Mouse (Mus musculus) brain, embryonic 18.5 days (tissue): ENCODE measurements at regions not wholly inside any gene's neighbourhood (a gene's known extent, or its start where the extent isn't known, plus 50 kb on each side); places are given as distances from the start of the nearest gene placed in this dataset.
"Not testable (repeated sequence)": the region's sequence is repeated elsewhere in the genome, so short reads cannot be mapped to it uniquely, and the experiment has no call there.

Experiments used
- DNase-seq: peaks from one replicate; pipeline ENCODE4 v3.0.0-alpha.2; 2012; ENCODE audit warnings: low read depth, low spot score

DNA sequence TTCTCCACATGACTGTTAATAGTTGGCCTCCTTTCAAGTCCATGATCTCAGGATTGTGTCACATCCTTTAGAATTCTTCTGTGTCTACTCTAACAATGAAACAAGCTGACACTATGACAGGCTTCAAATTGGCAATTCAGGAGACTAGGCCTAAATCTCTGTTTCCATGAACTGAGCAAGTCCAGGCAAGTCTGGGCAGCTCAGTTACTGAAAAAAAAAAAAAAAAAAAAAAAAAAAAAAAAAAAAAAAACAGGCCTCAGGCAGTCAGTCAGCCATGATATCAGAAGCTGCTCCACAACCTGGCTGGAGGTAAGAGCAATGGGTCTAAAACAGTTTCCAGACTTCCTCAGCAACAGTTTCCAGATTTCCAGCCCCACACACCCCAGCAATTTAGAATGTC lies 475.6 kb downstream of the Inhba start:
- DNase-seq: no peak

DNA sequence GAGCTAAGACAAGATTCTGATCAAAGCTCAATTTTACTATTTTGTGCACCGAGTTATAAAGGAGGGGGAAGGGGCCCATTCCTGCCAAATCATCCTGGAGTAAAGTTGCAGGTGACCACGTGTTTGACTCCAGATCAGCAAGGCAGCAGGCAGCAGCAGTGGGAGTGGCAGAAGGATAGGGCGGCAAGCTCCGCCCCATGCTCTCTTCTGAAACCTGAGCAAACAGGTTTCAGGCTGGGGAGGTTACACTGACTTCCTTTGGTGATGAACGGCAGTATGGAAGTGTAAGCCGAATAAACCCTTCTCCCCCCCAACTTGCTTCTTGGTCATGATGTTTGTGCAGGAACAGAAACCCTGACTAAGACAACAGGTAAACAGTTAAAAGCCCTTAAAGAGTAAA lies 479.0 kb downstream of the Inhba start:
- not testable (repeated sequence) for DNase-seq

DNA sequence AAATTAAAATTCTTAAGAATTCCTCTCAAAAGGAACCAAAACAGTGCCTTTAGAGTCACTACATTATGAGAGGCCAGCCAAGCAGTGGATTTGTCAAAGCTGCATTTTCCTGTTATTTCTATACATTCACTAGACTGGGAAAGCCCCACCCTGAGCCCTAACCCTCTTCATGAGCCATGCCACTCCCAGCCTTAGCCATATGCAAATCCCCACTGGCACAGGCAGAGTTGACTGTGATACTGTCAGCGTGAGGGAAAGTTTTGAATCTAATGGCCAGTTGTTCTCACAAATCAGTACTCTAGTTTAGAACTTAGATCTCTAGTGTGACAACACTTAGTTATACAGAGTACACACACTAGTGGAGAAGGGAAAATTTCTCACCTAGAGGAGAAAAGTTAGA lies 486.4 kb downstream of the Inhba start:
- DNase-seq: no peak

DNA sequence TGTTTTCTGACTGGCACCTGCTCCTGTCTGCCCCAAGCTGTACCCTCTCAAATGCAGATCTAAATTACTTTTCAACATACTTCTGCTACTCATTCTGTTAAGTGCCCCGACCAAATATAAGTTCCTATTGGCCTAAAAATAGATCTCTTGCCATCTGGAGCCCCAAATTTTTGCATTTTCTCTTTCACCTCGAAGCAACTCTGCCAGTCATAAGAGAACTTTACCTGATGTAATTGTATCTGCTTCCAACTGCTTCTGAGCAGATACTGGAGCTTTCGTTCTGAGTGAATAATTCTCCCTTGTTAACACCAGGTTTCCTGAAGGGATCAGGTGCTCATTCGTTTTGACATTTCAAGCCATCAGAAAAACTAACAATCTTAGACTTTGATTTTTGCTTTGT lies 501.2 kb downstream of the Inhba start:
- DNase-seq: no peak

DNA sequence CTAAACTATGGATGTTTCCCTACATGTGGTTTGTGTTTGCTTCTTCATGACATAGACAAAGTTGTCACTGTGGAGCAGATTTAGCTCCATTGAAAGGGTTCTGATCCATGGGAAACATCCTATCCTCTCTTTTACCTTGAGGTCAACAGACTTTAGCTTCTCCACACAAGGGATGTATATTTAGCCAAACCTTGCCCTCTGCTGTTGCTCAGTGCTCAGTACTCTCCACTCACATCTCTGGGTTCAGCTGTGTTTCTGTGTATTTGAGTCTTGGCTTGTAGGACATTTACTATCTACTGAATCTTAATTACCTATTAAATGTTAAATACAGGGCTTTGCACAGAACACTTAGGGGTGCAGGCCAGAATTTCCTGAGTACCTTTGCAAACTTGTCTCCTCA lies 503.5 kb downstream of the Inhba start:
- DNase-seq: no peak

DNA sequence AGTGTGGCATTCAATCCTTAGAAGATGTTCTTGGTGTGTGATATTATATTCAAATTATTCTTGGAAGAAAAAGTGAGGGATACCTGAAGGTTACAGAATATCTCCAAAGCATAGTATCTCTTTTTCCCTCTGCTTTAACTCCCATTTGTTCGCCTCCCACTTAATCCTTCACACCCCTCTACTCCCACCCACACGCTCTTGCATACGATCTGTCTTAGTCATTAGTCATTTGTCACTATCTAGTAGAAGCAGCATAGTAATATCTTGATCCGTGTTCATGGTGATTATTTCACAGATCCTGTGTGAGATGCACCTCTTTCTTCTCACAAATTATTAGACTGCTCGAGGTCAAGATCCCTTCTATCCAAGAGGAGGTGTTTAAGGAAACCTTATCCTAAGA lies 517.4 kb downstream of the Inhba start:
- DNase-seq: no peak

DNA sequence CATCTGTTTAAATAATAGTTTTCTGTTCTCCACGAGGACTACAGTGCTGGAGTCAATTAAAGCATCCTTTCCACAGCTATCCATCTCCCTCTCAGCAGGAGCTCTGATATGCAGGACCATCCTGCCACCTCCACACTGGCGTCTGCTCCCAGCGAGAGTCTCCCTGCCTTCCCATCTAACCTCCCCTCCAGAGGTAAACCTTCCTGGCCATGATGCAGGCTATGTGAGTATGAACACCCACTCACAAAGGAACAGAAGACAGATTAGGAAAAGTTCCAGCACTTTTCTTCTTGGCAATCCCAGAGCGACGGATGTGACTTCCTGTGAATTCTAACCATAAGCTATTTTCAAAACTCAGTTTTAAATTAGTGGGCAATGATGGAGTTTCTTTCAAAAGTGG lies 532.1 kb downstream of the Inhba start:
- no peak for DNase-seq

DNA sequence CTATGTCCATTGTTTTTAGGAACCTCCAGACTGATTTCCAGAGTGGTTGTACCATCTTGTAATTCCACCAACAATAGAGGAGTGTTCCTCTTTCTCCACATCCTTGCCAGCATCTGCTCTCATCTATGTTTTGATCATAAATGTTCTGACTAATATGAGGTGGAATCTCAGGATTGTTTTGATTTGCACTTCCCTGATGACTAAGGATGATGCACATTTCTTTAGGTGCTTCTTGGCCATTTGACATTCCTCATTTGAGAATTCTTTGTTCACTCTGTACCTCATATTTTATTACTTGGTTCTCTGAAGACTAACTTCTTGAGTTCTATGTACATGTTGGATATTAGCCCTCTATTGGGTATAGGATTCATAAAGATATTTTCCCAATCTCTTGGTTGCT lies 538.4 kb downstream of the Inhba start:
- DNase-seq: no peak

DNA sequence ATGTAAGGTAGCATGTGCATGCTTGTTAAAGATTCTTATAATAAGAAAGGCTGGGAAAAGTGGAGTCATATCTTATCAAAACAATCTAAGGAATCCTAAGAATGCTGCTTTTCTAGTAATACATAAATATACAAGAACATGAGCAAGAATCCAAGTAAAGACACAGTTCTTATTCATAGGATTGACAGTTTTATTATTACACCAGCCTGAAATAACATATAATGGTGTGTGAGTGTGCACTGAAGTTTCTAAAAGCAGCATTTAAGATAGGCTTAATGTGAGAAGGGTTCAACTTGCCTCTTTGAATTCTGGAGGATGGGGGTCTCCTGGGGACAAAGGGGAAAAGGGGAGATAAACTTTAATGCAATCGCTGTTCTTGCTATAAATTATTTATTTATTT lies 553.3 kb downstream of the Inhba start:
- no peak for DNase-seq

DNA sequence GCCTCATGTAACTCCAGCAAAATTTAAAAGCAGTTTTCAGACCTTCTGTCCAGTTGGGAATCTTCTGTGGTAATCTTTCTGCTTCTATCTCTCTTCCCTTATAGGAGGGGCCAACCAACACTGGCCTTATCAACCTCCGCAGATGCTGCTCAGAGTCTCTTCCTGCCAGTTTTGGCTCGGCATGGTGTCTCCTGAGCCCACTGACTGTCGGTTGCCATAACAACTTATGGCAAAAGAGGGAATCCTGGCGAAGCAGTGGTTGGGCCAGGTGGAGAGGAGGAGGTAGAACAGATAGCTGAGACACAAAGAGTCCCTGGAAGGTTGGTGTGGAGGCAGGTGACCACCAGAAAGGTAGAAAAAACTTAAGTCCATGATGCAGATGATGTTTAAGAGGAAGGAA lies 562.4 kb downstream of the Inhba start:
- no peak for DNase-seq

DNA sequence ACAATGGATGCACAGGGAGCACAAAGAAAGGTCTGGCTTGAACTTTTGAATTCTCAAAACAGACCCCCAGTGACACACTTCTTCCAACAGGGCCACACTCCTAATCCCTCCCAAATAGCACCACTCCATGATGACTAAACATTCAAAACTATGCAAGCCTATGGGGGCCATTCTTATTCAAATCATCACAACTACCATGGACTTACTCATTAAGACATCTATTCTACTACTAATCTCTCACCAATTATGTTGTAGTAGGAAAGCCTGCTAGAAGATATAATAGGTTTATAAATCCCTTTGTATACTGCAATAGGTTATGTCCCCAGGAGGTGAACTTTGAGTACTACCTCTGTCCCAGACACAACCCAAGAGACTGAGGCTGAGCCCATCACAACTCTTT lies 574.6 kb downstream of the Inhba start:
- no peak for DNase-seq

DNA sequence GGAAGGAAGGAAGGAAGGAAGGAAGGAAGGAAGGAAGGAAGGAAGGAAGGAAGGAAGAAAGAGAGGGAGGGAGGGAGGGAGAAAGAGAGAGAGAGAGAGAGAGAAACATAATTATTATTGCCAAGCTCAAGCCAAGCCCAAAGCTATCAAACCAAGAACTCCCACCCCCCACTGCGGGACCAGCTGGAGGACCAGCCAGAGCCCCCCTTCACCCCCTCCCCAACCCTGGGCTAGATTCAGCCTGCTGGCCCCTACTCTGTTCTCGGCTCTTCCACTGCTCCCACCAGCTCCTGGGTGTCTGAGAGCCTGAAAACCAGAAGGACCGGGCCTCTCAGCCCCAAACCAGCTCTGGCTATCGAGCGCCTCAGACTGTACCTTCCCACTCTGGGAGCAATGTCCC lies 608.1 kb downstream of the Inhba start:
- DNase-seq: no peak

DNA sequence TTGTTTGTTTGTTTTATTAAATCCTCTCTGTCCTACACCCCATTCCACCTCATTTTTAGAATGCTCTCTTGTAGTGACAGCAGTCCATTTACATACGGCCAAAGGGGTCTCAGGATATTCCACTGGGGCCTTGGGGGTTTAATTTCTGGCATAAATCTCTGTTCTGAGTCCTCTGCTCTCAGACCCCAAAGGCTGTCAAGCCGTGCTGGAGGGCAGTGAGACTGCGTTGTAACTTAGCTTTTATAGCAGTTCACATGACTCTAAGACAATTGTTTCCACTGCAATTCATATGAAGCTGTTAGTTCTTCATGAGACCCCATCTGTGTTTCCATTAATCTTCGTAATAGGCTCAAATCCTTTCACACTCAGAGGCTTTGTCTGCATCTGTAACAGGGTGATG lies 614.9 kb downstream of the Inhba start:
- no peak for DNase-seq

DNA sequence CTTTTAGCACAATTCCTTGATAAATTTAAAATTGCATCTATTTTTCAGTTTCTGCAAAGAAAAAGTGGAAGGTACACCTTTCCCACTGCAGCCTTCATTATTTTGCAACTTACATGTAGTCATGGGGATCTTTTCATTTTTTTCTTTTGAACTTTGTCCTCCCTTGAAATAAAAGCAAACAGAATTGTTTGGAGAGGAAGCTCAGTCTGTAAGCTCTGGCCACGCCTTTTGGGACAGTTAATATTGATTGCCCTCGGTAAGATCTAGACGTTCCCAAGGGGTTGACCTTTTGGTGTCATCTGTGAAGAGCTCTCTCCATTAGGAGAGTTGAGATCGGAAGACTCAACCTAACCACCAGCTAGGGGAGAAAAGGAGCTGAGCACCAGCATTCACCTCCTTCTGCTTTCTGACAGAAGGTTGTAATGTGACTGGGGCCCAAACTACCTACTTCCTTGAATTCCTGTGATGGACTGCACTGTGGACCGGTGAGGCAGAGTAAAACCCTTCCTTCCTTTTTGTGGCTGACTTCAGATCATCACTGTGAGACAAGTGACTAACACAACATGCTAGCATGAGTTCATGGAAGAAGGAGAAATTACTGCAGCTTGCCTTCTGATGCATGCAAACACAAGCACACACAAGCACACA lies 621.9 kb downstream of the Inhba start:
- DNase-seq: no peak

DNA sequence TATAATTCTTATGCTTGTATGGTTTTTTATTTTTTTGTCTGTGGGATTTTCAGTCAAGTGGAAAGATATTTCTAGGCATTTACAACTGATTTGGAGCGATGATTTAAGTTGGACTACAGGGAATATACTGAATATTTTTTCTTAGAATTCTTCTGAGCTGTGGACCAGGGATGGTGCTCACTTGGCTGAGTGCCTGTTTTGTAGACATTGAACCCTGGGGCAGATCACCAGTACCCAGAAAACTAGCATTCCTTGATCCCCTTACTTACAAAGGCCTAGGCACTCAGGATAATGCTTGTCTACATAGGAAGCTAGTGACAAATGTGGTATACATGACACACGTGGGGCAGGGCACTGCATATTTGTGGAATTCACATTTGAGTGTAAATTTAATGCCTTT lies 624.6 kb downstream of the Inhba start:
- DNase-seq: no peak

DNA sequence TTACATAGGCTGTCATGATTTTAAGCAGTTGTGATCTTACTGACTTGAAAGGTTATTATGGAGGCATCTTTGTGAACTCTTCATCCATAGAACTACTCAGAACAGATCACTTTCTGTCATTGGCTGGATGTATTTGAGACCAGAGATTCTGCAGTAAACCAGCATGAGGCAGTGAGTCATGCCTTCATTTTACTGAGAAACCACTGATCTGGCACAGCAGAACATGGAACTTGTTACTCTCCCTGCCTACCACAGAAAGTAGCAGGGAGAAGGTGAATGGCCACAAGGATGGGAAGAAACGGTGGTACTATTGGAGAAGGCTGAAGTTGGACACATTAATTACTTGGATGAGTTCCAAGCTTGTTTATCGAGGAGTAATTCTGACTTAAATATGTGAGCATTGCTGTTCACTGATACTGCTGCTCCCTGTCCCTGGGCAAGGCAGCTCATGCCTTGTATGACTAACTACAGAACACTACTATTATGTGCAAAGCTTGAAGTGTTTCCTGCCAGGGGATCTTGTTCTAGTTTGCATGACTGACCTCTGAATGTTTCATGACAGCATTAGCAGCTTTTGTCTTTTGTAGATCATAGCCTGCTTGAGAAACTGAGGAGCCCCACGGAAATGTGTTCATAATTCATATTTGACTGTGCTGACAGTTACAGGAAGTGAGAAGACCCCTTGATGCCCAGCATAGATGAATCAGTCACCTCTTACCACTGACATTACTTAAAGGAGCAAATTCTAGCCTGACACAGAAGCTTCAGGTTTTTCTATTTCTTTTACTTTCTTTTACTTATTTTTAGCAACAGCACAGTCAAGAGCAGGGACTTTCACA lies 630.2 kb downstream of the Inhba start:
- no peak for DNase-seq

DNA sequence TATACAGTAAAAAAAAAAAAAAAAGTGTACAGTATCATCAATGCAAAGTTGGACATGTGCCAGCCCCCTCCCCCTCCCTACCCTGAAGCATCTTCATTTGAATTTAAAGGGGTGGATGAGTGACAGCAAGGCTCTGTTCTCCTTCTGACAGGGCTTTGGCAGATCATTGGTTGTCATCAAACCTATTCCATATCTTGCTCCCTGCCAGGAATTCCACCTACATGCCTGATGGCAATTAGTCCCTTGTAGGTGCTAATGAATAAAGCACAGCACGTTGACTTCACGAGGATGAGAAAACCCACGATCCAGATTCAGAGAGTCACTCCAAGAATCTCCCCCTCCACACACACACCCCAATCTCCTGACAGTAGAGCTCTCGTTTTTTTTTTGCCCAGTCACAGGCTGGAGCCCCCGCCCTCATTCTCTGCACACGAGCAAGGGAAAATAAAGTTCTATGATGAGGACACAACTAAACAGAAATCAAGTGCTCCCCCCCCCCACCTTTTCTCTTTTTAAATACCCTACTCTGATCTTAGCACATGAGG lies 630.9 kb downstream of the Inhba start:
- DNase-seq: no peak

DNA sequence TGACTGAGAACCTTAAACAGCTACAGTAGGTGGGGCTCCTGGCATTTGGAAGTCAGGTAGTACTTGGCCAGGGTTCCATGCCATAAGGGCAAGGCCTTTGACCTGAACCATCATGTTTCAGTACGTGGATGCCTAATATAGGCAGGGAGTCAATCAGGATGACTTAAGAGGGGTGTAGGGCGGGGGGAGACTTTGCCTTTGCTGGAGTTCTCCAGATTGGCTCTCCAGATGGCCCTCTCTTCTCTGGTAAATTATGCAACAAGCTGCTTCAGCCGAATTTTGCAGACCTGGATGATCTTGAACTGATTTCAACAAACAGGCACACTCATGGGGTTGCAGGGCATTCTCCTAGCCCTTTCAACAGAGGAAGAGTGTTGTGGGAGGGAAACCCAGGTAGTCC lies 633.7 kb downstream of the Inhba start:
- no peak for DNase-seq

DNA sequence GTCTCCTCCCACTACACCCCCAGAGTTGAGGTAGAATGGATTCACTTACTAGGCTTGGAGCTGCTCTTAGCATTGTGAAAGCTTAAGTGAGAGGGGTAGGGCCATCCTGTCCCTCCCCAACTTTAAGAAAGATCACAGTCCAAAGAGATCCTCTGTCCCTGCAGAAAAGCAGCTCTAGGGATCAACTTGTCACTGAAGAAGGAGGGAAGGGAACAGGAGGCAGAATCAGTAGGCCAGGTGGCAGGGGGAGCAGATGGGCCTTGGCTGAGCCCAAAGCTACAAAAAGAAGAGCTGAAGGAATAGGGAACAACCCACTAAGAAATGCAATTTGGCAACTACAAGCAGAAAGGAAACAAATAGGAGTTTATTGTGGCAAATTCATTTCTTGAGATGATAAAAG lies 634.4 kb downstream of the Inhba start:
- no peak for DNase-seq

DNA sequence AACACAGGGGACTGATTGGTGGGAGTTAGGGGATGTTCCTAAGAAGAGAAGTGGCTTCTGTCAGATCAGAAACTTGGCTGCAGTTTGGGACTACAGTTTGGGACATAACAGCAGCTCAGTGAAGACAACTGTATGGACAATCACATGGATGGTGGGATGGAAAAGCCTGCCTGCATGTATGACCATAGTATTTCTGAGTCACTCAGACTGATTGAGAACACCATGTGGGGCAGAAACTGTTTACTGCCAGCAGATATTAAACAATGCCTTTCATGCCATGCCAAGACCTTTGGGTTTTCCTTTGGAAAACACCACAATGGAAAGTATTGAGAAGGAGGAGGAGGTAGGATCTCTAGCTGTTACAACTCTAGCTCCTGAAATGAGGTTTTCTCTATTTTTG lies 635.0 kb downstream of the Inhba start:
- DNase-seq: no peak

DNA sequence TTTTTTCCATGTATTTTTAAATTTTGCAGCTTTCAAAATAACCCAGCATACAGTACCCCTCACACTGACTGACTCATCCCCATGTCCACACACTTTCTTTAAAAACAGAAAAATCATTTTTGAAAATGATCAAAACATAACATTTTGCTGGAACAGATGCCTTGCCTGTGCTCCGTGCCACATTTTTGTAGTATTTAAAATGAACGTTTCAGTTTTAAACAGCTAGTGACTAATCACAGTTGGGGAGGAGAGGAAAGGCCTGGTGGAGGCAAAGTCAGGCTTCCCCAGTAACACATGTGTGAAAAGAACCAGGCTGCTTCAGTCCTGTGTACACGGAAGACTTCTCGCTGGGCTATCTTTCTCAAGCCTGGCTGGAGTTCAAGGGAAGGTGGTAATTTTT lies 644.5 kb downstream of the Inhba start:
- no peak for DNase-seq

DNA sequence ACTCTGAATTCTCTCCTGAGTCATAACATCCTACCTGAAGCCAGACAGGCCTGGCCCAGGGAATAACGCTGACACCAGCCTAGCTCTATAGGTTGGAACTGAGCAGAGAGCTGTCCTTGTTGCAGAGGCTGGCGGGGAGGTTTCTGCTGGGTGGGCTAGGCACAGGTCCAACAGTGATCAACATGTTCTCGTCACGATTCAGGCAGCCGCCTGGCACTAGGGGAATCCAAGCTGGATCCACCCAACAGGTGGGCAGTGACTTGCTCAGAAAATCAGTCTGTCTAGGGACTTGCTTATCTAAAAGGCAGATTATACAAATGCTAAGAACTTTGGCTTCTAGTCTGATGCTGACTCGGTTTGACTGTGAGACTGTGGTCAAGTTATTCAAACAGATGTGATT lies 648.2 kb downstream of the Inhba start:
- no peak for DNase-seq

DNA sequence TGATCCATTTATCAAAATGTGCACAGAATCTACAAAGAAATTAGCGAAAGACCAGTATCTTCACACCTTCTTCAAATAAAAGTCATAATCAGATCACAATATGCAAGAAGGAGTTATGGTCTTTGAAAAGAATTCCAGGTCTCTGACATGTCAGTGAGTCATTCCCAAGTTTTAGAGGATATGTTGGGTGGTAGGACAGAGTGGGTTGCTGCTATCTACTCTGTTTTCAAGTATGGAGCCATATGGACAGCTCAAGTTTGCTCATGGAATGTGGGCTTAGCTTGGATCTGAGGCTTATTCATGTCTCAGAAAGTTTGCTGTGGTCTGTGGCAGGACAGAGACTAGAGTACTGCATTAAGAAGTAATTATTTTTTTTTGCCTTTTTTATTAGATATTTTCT lies 657.0 kb downstream of the Inhba start:
- no peak for DNase-seq
